ENCODE assay signal across 15 mouse cellular contexts in the genomic region with DNA sequence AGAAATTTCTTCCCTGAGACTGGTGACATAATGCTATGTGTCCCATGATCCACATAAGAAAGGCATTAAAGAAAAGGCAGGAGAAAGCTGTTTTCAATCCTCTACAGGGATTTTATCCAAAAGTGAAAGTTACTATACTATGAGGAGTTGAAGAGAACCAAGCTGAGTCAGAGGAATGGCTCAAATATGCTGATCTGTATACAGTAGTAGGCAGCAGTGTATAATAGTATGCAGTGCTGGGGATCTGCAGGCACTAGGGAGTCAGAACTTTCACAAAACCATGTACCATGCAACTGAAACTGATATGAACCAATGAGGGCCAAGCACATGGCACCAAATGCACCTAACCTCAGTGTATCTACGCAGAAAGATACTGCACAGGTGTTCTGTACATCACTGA.
"Had no signal": no experiment of that assay in that cellular context is flagged by ENCODE, and none has a peak within 500 bp of the region (broad histone marks: within the 10 kb centered on the region; RNA-seq: fewer than 3 reads in every experiment).

No protein-coding gene starts in this region.

- H3K27ac ChIP-seq: left cerebral cortex, adult 2 months; liver, embryonic 15.5 days; midbrain, embryonic 13.5 days; neural tube, embryonic 15.5 days had no signal

- H3K27me3 ChIP-seq: liver, embryonic 15.5 days; midbrain, embryonic 13.5 days; neural tube, embryonic 15.5 days had no signal

- DNase-seq: kidney, adult 11 months; kidney, adult 9 months; kidney, postnatal 14 days; lung, embryonic 14.5 days; lung, postnatal 10 days; lung, postnatal 4 days; right cerebral cortex, adult 18-20 months; thymus, adult 18-20 months; thymus, postnatal 36 days had no signal

- H3K4me1 ChIP-seq: liver, embryonic 15.5 days; midbrain, embryonic 13.5 days; neural tube, embryonic 15.5 days had no signal

- H3K4me3 ChIP-seq: left cerebral cortex, adult 2 months; liver, embryonic 15.5 days; midbrain, embryonic 13.5 days; myocyte; neural tube, embryonic 15.5 days had no signal

- ATAC-seq: midbrain, embryonic 13.5 days had no signal

- H3K36me3 ChIP-seq: liver, embryonic 15.5 days; midbrain, embryonic 13.5 days; neural tube, embryonic 15.5 days had no signal

- H3K4me2 ChIP-seq: liver, embryonic 11.5 days; liver, embryonic 15.5 days; lung, embryonic 14.5 days; midbrain, embryonic 13.5 days; neural tube, embryonic 15.5 days had no signal

- H3K9ac ChIP-seq: liver, embryonic 15.5 days; lung, embryonic 14.5 days; midbrain, embryonic 13.5 days; neural tube, embryonic 15.5 days had no signal

- H3K9me3 ChIP-seq: liver, embryonic 15.5 days; midbrain, embryonic 13.5 days; neural tube, embryonic 15.5 days had no signal
